Mouse (Mus musculus) A20 (cell line): ENCODE data around the gene Trim33.

Experiments used
- DNase-seq: peaks from one replicate; pipeline ENCODE4 v3.0.0-alpha.2; 2011; ENCODE audit warnings: low read depth, low spot score

The Trim33 gene

DNA sequence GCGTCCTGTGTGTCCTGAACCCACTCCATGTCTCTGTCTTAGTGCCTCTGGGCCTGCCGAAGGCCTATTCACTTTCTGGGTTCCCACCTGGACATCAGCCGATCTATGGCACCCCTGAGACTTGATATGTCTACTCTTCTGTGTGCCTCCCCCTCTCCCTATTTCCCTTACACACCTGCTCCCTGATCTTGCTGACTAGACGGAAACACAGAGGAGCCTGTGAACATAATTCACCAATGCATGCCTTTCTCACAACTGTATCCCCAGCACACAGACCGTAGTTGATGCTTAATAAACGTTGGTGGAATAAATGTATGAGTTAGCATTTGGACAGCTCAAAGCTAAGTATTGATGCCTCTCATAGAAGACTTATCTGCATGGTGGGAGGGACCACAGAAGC is 121.7 kb downstream of the Trim33 start:
- no peak for DNase-seq

DNA sequence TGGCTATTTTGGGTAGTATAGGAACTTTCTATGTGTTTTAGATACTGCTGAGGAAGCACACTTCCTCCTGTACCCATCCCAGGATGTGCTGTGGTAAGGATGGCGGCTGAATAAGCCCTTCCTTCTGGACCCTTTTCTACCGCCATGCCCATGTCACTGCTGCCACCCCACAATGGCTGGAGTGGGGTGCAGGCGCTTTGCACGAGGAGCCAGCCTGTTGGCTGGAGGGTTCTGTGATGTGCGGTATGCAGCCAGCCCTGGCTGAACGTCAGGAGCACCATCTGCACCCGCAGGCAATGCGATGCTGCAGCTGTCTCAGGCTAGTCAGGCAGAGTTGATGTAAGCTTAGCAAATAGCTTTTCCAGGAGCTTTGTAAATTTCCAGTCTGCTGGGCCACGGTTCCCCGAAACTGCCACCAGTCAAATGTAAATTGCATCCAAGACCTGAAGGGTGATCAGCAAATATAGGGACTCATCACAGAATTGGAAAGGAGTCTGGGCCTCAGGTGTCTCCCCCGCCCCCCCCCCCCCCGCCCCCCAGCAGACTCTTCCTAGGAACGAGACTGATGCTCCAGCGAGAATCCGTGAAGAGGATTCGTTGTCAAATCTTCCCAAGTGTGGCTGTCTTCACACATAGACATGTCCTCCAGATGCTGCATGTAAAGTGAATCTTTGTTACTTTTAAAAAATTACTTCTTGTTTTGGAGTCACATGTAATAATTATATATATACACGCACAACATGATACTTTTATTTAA is 122.4 kb downstream of the Trim33 start:
- no peak for DNase-seq

DNA sequence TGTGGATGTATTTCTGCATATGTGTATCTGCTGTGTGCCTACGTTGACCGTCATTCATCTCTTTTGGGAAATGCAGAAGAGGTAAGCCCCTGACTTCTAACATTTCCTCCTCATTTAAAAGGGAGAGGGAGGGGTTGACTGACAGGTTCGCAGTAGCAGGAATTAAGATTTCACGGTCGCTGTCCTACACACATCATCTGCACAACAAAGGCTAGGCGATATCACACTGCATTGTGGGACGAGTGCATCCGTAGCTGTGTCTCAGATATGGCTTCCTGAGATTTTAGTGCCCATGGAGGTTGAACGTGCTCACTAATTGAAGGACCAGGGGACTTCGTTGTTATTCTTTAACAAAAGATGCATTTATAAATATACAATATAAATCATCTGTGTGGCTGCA is 123.1 kb downstream of the Trim33 start:
- DNase-seq = no peak

DNA sequence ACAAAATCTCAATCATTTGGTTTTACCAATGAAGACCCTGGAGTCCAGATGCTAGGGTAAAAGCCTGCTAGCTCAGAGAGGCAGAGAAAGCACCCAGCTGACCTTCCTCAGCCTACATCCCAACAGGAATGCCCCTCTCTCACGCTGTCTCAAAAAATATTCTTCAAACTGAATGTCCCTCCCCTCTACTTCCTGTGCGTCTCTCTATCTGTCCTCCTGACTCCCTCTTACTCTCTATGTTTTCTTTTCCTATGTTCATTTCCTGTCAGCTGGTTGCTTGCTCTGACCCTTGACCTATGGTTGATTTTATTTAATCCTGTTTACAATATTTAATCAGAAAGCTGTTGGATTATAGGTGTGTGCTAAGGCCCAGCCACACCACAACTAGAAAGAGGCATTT is 126.0 kb downstream of the Trim33 start:
- no peak for DNase-seq

DNA sequence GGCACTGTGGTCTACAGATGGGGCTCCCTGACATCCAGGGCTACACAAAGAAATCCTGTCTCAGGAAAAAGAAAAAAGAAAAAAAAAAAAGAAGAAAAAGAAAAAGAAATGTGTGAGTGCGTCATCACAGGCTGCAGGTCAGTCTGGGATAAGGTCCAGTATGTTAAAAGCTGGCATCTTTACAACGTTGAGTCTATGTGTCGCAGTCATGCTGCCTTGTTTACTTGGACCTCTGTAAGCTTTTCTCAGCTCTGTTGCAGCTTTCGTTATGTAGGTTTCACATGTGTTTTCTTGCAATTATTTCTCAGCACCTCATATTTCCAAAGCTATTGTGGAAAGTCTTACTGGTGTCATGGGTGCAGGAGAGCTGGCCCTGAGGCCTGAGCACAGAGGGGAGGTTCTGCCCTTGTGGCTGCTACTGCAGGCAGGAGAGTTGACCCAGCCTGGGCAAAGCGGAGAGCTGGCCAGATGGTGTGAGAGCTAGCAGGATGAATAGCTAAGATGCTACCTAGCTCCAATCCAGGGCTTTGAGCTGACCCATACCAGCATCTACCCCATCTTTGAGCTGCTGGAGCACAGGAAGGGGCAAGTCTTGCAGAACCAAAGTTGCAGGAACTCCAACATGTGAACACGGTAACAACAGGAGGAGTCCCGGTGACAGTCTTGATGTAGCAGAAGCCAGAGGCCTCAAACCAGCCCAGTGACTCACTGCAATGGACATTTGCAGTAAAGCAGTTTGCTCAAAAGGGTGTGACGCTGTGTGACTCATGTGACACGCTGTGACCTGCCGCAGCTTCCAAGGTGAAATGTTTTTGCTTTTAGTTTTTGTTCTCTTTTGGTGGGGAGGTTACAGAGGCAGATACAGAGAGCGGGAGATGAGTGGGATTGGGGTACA is 127.0 kb downstream of the Trim33 start:
- no peak for DNase-seq
